Mouse (Mus musculus) B cell, adult 2 months (primary cell): ENCODE measurements around the gene Nrbp1.

Experiments
- DNase-seq, 2 experiments: peaks; one replicate each; pipeline ENCODE4 v3.0.0; 2022

Nrbp1 gene

DNA sequence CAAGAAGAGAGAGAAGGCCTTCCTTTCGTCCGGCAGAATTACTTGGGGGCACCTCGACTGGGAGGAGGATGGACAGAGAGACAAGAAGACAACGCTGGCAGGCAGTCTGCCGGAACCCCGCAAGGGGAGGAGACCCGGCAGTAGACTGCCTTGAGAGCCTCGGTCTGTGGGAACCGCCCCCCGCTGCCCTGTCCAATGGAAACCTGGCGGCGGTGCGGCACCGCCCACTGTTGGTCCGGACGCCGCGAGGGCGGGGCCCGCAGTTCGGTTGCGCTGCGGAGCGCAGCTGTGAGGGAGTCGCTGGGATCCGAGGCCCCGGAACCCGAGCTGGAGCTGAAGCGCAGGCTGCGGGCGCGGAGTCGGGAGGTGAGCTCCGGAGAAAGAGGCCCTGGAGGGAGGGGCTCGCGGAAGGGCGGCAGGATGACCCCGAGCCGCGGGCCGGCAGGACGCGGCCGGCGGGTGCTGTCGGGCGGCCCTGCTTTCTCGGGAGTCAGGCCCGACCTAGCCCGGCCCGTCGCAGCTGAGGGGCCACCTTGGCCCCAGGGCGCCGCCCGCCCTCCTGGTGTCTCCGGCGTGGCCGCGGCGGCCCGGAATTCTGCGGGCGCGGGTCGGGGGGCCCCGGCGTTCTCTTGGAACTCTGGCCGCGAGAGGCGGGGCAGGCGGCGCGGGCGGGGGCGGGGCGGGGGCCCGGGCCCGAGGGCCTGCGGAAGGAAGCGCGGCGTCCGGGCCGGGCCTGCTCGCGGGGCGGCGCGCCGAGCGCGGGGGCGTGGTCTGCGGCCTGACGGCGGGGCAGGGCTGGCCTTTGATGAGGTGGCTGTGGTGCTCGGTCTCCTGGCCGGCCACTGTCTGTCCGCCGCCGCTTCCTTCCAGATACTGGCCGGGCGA lies at the start of gene Nrbp1, which contains the start of gene Gm9970:
TSS of gene Nrbp1 (plus strand) at position 228 of the 885 bp plus-strand sequence.
TSS of gene Gm9970 (minus strand) at position 596 of the 885 bp plus-strand sequence.
- DNase-seq: peak; percentile 95

DNA sequence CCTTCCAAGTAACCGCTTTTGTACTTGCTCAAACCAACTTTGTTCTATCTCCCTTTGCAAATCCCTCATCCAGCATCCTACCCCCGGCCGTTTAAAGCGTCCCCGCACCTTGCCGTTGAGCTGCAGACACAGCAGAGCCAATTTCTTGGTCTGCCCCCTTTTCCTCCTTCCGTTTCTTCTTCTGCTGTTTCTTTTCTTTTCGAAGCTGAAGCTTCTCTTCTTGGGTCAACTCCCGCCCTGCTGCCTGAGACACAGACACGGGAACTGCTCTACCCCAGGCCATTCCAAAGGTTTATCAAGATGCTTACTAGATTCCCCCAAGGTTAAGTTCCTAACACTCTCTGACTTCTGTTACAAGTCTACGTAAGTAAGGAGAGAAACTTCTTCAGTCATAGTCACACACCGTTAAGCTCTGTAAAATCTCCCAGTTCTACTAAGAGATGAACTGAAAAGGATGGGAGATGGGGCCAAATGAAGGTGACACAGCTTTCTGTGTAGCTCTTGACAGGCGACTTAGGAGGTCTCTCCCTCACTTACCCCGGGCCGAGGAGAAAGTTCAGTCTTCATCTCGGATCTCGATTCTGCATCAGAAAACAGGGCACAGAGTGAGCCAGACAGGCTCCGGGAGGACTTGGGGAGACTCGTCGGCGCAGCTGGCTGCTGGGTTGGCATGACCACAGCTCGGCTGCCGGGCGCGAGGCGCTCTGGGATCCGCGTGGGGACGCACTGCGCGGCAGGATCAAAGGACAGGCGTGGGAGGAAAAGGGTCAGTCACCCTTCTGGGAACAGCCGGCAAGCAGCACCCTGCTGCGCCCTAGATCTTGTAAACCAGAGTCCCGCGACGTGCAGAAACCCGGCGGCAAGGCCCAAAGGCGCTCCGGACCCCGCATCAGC lies 48.4 kb upstream of the Nrbp1 start:
- DNase-seq: no peak

DNA sequence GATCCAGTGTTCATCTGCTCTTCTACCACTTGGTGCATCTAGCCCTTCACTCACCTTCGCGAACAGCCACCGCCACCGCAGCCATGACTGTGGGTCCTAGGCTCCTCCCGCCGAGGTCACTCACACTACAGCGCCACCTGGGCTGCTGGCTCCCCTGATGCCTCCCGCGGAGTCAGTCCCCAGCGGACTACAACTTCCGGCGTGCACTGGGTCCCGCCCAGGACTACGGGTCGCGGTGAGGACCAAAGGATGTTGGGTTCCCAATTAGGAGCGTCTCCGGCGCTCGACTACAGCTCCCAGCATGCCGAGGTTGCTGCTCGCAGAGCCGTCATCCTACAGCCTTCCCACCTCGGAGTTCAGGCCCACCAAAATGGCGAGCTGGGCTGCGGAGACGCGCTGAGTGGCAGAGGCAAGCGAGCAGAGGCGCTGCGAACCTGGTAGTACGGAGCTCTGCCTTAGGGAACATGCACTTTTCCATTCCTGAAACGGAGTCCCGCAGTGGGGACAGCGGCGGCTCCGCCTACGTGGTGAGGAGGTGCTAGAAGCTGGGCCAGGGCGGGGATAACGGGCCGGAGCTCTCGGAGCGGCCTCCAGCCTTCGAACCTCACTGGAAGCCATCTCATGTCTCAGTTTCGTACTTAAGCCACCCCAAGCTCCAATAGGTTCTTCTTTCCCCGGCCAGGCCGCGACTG lies 47.6 kb upstream of the Nrbp1 start, which contains the start of the genes Snx17 and Eif2b4:
TSS of gene Snx17 (plus strand) at position 289 of the 692 bp plus-strand sequence.
TSS of gene Eif2b4 (minus strand) at position 492 of the 692 bp plus-strand sequence.
- DNase-seq: peak; percentile 99 to 100

GRCm38 (mm10) chr5:31193631-31194281 lies 46.9 kb upstream of the Nrbp1 start:
- peak in 1 of 2 experiments; percentile 22 for DNase-seq

GRCm38 (mm10) chr5:31194486-31195485 lies 45.9 kb upstream of the Nrbp1 start:
- no peak for DNase-seq

GRCm38 (mm10) chr5:31195671-31196070 lies 45.0 kb upstream of the Nrbp1 start:
- DNase-seq: no peak

DNA sequence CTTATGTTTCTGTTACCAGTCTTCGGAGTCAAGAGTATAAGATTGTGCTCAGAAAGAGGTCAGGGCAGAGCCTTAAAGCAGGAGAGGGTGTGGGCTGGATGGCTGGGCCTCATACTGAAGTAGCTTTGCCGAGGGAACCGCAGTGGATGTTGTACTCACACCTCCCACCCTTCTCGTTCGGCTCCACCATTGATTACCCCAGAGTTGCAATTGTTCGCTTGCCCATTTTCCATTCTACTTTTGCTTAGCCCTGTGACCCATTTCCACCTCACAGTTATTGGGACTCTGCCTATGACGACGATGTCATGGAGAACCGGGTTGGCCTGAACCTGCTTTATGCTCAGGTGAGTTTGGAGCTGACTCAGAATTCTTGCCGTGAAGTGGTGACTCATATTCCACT lies 44.5 kb upstream of the Nrbp1 start:
- DNase-seq: no peak

DNA sequence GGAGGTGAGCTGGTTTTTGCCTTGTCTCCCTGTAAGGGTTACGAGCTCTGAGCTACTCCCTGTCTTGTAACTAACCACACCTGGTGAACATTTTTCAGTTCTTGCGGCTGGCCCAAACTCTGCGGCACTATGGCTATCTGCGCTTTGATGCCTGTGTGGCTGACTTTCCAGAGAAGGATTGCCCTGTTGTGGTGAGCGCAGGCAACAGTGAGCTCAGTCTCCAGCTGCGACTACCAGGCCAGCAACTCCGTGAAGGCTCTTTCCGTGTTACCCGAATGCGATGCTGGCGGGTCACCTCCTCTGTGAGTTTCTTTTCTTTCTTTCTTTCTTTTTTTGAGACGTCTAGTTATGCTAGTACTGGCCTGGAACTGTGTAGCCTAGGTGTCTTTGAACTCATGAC lies 43.6 kb upstream of the Nrbp1 start:
- DNase-seq: no peak

GRCm38 (mm10) chr5:31198170-31198569 lies 42.5 kb upstream of the Nrbp1 start:
- DNase-seq: no peak

DNA sequence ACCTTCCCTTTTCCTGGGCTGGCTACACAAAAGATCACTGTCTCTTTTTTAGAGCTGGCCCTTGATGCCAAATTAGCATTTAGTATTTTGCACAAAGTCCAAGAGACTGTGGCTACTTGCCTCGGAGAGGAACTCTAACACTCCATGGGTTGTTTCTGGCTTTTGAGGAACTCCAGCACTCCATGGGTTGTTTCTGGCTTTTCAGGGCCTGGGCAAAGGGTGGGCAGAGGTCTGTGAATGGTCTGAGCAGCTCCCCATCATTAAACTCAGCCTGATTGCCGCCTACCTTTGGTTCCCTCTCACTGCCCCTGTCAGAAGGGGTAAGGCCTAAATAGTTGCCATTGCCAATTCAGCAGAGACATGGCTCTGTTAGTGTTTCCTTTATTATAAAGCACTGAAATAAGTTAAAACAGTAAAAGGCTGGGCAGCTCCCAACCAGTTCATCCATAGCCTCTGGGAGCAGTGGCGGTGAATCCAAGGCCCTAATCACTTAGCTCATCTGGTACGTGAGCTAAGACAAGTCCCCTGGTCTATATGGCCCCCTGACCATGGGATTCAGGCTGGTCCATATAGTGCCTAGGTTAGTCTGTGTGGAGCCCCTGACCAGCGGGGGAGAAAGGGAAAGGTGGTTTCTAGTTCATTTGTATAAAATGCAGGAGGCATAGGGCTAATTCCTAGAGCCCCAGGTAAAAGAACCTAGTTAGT lies 41.9 kb upstream of the Nrbp1 start:
- DNase-seq: no peak

DNA sequence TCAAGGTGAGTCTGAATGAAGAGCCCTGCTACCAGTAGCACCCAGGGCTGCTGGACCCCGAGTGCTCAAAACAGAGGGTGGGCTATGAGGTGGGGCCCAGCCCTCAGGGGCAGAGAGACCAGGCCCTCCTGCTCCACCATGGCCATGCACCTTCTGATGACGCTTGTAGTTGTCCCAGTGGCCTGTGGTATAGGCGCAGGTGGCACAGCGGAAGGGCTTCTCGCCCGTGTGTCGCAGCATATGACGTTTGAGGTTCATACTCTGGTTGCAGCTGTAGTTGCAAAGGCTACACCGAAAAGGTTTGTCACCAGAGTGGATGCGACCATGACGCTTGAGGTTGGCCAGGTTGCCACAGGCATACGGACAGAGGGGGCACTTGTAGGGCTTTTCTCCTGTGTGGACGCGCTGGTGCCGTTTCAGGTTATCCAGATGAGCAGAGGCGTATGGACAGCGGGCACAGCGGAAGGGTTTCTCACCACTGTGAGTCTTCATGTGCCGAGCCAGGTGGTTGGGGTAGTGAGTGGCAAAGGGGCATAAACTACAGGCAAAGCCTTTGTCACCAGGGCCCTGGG lies 41.3 kb upstream of the Nrbp1 start:
- no peak for DNase-seq

DNA sequence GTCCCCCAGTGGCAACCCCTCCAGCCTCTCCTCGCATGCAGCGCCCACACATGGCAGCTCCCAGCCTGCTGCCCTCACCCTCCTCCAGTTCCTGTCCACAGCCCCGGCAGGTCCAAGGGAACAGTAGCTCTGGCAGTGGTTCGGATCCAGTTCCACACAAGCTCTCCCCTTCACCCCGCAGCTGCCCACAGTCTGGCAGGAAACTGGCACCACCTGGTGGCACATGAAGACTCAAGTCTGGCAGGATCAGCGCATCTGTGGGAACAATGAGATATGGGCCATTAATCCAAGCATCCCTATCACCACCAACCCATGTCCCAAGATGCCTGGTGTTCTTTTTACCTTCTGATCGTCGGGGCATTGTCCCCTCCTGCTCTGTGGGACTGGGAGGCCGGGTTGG lies 40.8 kb upstream of the Nrbp1 start:
- DNase-seq: no peak

DNA sequence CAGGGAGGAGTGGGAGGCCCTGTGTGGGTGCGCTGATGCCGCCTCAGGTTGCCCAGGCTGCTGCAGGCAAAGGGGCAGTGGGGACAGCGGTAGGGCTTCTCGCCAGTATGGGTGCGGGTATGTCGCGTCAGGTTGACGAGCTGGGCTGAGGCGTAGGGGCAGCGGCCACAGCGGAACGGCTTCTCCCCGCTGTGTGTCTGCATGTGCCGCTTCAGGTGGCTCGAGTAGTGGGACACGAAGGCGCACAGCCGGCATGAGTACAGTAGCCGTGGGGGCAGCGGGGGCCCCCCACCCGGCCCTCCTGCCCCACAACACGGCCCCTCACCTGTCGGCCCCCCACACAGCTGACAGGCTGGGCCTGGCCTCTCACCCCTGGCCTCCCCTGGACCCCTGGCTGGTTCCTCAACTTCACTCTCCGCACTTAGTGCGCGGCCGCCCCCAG lies 40.3 kb upstream of the Nrbp1 start:
- no peak for DNase-seq

DNA sequence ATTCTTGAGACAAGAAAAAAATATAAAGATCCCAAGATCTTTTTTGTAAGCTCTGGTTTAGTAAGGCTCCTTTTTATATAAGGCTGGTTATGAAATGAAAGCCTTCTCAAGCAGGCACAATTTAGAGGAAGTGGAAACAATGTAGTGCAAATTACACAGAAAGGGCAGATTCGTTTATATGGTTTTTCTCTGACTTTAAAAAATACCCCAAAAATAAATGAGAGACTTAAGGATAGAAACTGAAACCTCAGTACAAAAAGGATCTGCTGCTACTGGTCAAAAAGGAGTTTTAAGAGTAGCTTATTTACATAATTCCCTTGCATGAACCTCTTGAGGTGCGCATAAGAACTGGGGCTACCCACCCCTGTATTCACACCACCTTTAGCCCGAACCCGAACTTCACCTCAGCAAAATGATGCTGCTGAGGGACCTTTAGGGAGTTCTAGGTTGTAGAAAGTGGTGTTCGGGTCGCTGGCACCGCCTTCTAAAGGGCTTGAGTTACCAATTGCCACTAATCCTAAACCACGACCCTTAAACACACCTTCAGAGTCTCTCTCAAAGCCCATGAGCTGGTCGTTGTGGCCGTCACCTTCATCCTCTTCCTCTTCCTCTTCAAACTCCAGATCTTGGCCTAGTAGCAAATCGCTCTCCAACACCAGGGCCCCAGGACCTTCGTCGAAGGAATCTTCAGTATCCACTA lies 39.5 kb upstream of the Nrbp1 start:
- DNase-seq: peak; percentile 53

DNA sequence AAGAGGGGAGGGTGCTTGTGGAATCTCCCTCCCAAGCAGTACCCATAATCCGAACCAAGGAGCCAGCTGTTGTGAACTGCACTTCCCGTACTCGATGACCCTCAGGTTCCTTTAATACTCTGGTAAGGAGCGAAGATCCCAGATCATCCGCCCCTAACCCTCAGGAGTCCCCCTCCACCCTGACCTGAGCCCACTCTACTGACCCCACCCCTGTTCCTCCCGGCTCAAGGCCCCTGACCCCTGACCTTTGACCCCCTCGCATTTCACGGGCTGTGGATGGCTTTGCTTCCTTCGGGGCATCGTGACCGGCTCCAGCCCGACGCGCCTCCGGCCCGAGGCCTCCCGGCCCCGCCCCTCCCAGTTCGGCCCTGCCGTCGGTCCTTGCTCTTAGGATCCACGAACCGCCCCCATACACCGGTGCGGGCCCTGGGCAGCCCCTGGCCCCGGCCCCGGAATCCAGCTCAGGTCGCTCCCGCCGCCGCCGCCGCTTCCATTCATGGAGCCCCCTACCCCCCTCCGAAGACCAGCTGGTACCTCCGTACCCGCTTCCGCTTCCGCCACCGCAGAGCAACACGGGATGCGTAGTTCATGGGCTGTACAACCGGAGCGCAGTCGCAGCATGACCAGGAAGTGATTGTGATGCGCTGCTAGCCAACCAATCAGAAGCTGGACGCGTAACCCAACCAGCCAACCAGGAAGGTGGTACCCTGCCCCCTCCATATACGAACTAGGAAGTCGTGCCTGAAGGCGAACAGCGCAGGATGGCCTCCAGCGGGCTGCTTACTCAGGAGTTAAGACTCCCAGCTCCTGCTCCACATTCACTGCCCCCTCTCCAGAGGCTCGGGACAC lies 38.7 kb upstream of the Nrbp1 start, which contains the start of gene Zfp513:
TSS of gene Zfp513 (minus strand) at position 562 of the 849 bp plus-strand sequence.
- DNase-seq: peak; percentile 91 to 93

DNA sequence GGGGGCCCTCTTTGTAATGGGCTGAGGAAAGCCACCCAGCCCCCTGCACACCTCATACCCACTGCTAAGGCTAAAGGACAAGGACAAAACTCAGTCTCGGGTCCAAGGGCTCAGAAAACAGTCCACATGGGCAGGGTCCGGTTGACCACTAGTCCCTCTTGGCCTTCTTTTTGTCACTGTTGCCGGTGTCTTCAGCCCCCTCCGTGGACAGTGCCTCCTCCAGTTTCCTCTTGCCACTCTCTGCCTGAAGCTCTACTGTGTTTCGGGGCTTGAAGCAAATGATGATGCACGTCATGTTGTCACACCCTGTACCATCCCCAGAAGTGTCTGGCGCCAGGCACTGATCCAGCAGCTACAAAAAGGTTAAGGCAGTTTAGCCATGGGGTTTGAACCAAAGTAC lies 37.7 kb upstream of the Nrbp1 start:
- no peak for DNase-seq

- DNase-seq: no peak
These were observed 36.8 kb upstream of the Nrbp1 start for GRCm38 (mm10) chr5:31203866-31204265.

GRCm38 (mm10) chr5:31204421-31204820 lies 36.2 kb upstream of the Nrbp1 start:
- no peak for DNase-seq
